Mouse (Mus musculus): ENCODE measurements around the gene Aknad1. TPM values are rescaled to one million over a fixed set of nuclear protein-coding genes. Genes with fewer than 3 reads are reported as not detected.

Gene Aknad1
- polyA plus RNA-seq, 2 experiments, result 0.30 to 0.88 TPM

GRCm38 (mm10) chr3:108755542-108755941 lies 16.1 kb downstream of the Aknad1 start:
- Histone ChIP-seq H3K9me3 (ENCODE audit: control insufficient read depth, low read length) (no peaks in the 10 kb centered on the region), H3K4me2 (ENCODE audit: low read depth) (peak overlapping the region; percentile 45), H3K36me3 (replicated peaks; ENCODE audit: control insufficient read depth, insufficient read depth, low read depth) (no peaks in the 10 kb centered on the region), H3K27ac (peak overlapping the region; percentile 52), H3K9ac (replicated peaks) (no peak overlapping the region), H3K4me1 (replicated peaks; ENCODE audit: control insufficient read depth in 2 of 2, insufficient read depth in 2 of 2, low read length in 1 of 2) (peaks cover 44 to 49% of the 10 kb centered on the region in 2 experiments), H3K4me3 (ENCODE audit: insufficient read depth in 1 of 2, low read depth in 2 of 2, low read length in 2 of 2) (no peak overlapping the region), H3K27me3 (ENCODE audit: control insufficient read depth, insufficient read depth, low read length) (no peaks in the 10 kb centered on the region)
- TF ChIP-seq CTCF (IDR thresholded peaks at IDR 0.05; ENCODE audit: low read depth) (no peak), EP300 (IDR thresholded peaks at IDR 0.05; ENCODE audit: low read depth) (no peak; the same call in 1 of the 2 replicates)
- DNase-seq (ENCODE audit: low read depth in 3 of 3, low spot score in 3 of 3) (no peak), ATAC-seq (ENCODE audit: insufficient read depth) (peak; percentile 56)
- 19% methylated on average over 2 of the region's 2 CpGs for WGBS (ENCODE audit: insufficient replicate concordance)

DNA sequence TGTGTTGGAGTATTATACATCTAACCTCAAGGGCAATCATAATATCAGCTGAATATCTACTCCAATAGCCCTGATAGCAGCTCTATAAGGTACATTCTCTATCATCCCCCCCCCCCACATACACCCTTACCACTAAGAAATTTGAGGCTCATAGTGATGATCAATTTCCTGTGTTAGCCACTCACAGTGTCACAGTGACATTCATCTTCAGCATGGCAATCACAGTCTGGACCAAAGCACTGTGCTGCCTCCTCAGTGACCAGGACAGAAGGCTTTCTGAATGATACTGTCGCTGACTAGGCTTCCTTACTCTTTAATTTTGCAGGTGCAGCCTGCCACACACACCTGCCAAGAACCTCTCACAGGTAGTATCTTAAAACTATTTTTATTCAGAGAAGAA lies 16.7 kb downstream of the Aknad1 start:
- Histone ChIP-seq H3K4me1 (replicated peaks; ENCODE audit: control insufficient read depth in 2 of 2, insufficient read depth in 2 of 2, low read length in 1 of 2) (peaks cover 38 to 45% of the 10 kb centered on the region in 2 experiments), H3K9me3 (ENCODE audit: control insufficient read depth, low read length) (no peaks in the 10 kb centered on the region), H3K4me2 (ENCODE audit: low read depth) (peak overlapping the region; percentile 45), H3K9ac (replicated peaks) (no peak overlapping the region), H3K4me3 (ENCODE audit: insufficient read depth in 1 of 2, low read depth in 2 of 2, low read length in 2 of 2) (no peak overlapping the region), H3K27me3 (ENCODE audit: control insufficient read depth, insufficient read depth, low read length) (no peaks in the 10 kb centered on the region), H3K36me3 (replicated peaks; ENCODE audit: control insufficient read depth, insufficient read depth, low read depth) (no peaks in the 10 kb centered on the region), H3K27ac (peak overlapping the region; percentile 52; the same call in 1 of the 2 replicates)
- WGBS (ENCODE audit: insufficient replicate concordance), result 72% methylated on average over 1 of the region's 1 CpGs
- TF ChIP-seq EP300 (IDR thresholded peaks at IDR 0.05; ENCODE audit: low read depth) (no peak), CTCF (IDR thresholded peaks at IDR 0.05; ENCODE audit: low read depth) (no peak)
- ATAC-seq (ENCODE audit: insufficient read depth) (no peak), DNase-seq (ENCODE audit: low read depth in 3 of 3, low spot score in 3 of 3) (no peak)

GRCm38 (mm10) chr3:108757570-108757969 lies 18.1 kb downstream of the Aknad1 start:
- Histone ChIP-seq H3K9ac (replicated peaks) (no peak overlapping the region), H3K4me1 (replicated peaks; ENCODE audit: control insufficient read depth in 2 of 2, insufficient read depth in 2 of 2, low read length in 1 of 2) (peaks cover 25 to 31% of the 10 kb centered on the region in 2 experiments), H3K27me3 (ENCODE audit: control insufficient read depth, insufficient read depth, low read length) (no peaks in the 10 kb centered on the region), H3K9me3 (ENCODE audit: control insufficient read depth, low read length) (no peaks in the 10 kb centered on the region), H3K27ac (no peak overlapping the region), H3K4me2 (ENCODE audit: low read depth) (no peak overlapping the region), H3K4me3 (ENCODE audit: insufficient read depth in 1 of 2, low read depth in 2 of 2, low read length in 2 of 2) (no peak overlapping the region), H3K36me3 (replicated peaks; ENCODE audit: control insufficient read depth, insufficient read depth, low read depth) (no peaks in the 10 kb centered on the region)
- TF ChIP-seq CTCF (IDR thresholded peaks at IDR 0.05; ENCODE audit: low read depth) (no peak), EP300 (IDR thresholded peaks at IDR 0.05; ENCODE audit: low read depth) (no peak)
- 76% methylated on average over 9 of the region's 9 CpGs for WGBS (ENCODE audit: insufficient replicate concordance)
- ATAC-seq (ENCODE audit: insufficient read depth) (no peak), DNase-seq (ENCODE audit: low read depth in 3 of 3, low spot score in 3 of 3) (no peak)

DNA sequence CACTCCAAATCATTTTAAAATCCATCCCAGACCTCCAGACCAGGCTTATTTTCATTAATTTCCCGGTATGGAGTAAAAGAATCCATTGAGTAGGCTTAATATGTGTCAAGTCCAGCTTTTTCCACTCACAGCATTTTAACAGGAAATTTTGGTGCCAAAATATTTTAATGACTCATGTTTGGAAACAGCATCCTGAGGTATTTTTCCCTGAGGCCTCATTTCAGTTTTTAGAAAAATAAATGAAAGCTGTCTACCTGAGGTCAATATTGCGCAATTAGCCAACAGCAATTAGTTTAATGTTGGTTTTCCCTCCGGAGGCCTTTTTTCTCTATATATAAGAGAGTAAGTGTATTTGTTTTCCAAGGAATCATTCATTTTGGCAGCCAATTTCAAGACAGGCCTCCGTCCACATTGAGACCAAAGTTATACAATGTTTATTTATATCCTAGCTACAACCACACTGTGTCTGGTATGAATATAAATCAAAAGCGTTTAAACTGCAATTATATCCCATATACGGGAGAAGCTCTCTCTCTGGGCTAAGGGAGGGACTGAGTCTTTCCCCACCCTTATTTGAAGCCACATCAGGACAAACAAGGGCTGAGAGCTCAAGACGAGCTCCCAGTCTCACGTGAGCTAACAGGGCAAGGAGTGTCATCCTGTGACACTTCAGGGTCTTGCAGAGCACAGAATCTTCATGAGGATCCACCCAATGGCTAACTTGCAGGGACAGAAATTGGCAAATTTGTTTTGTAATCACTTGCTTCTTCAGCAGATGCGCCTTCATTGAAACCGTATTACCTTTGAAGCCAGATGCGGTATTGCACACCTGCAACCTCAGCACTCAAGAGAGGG lies 20.3 kb downstream of the Aknad1 start:
- DNase-seq (ENCODE audit: low read depth in 3 of 3, low spot score in 3 of 3) (no peak), ATAC-seq (ENCODE audit: insufficient read depth) (no peak)
- H3K4me2 ChIP-seq (ENCODE audit: low read depth), result no peak overlapping the region
- 74% methylated on average over 11 of the region's 11 CpGs for WGBS (ENCODE audit: insufficient replicate concordance)
- no peaks in the 10 kb centered on the region for H3K36me3 ChIP-seq (replicated peaks; ENCODE audit: control insufficient read depth, insufficient read depth, low read depth)
- H3K9me3 ChIP-seq (ENCODE audit: control insufficient read depth, low read length), result no peaks in the 10 kb centered on the region
- no peaks in the 10 kb centered on the region for H3K27me3 ChIP-seq (ENCODE audit: control insufficient read depth, insufficient read depth, low read length)
- no peak for TF ChIP-seq EP300 (IDR thresholded peaks at IDR 0.05; ENCODE audit: low read depth)
- no peak for TF ChIP-seq CTCF (IDR thresholded peaks at IDR 0.05; ENCODE audit: low read depth)
- H3K9ac ChIP-seq (replicated peaks), result no peak overlapping the region
- no peak overlapping the region for H3K4me3 ChIP-seq (ENCODE audit: insufficient read depth in 1 of 2, low read depth in 2 of 2, low read length in 2 of 2)
- H3K27ac ChIP-seq, result no peak overlapping the region
- H3K4me1 ChIP-seq (replicated peaks; ENCODE audit: control insufficient read depth in 2 of 2, insufficient read depth in 2 of 2, low read length in 1 of 2), result peaks cover 15 to 19% of the 10 kb centered on the region in 2 experiments

GRCm38 (mm10) chr3:108762597-108763111 lies 23.2 kb downstream of the Aknad1 start:
- no peaks in the 10 kb centered on the region for H3K27me3 ChIP-seq (ENCODE audit: control insufficient read depth, insufficient read depth, low read length)
- WGBS (ENCODE audit: insufficient replicate concordance), result 65% methylated on average over 7 of the region's 7 CpGs
- no peaks in the 10 kb centered on the region for H3K36me3 ChIP-seq (replicated peaks; ENCODE audit: control insufficient read depth, insufficient read depth, low read depth)
- DNase-seq (ENCODE audit: low read depth in 3 of 3, low spot score in 3 of 3) (no peak), ATAC-seq (ENCODE audit: insufficient read depth) (no peak)
- H3K9me3 ChIP-seq (ENCODE audit: control insufficient read depth, low read length), result no peaks in the 10 kb centered on the region
- H3K4me3 ChIP-seq (ENCODE audit: insufficient read depth in 1 of 2, low read depth in 2 of 2, low read length in 2 of 2), result no peak overlapping the region
- no peak overlapping the region for H3K4me2 ChIP-seq (ENCODE audit: low read depth)
- H3K9ac ChIP-seq (replicated peaks), result no peak overlapping the region
- H3K27ac ChIP-seq, result no peak overlapping the region
- H3K4me1 ChIP-seq (replicated peaks; ENCODE audit: control insufficient read depth in 2 of 2, insufficient read depth in 2 of 2, low read length in 1 of 2), result 0 out of 4 replicates have a peak, but pooled peaks cover 0 to 4% of the 10 kb centered on the region in 2 experiments
- TF ChIP-seq EP300 (IDR thresholded peaks at IDR 0.05; ENCODE audit: low read depth), result no peak
- TF ChIP-seq CTCF (IDR thresholded peaks at IDR 0.05; ENCODE audit: low read depth), result no peak

Data from liver, embryonic 14.5 days (tissue).